In genomic region chr9:107633091-107633660, GRCm38 (mm10) we compare ENCODE assay signal across 1 mouse cellular context.
TF ChIP-seq lines count a peak whose summit lies in the region.

No protein-coding gene starts in this region.

TF ChIP-seq in C2C12, 6 proteins besides CTCF, POLR2A, EP300 and RAD21:
- no peak for TF ChIP-seq MYOD1 (IDR thresholded peaks at IDR 0.05; ENCODE audit: control insufficient read depth, insufficient read length, low read depth)
- TF ChIP-seq MYOG (IDR thresholded peaks at IDR 0.05; ENCODE audit: control insufficient read depth, extremely low read depth, insufficient read length): no peak
- no peak for TF ChIP-seq CEBPB (IDR thresholded peaks at IDR 0.05; ENCODE audit: low read depth)
- no peak for TF ChIP-seq MAX (IDR thresholded peaks at IDR 0.05)
